Mouse (Mus musculus) liver, embryonic 16.5 days (tissue): ENCODE data around the gene Eif2b1. TPM values are rescaled to one million over a fixed set of nuclear protein-coding genes. Genes with fewer than 3 reads are reported as not detected.
A peak's percentile ranks its signal among the peaks of the same experiment; 100 is the strongest.
"Not testable (repeated sequence)": the region's sequence is repeated elsewhere in the genome, so short reads cannot be mapped to it uniquely, and the experiment has no call there.

Experiments
- ATAC-seq: fragments of 200-750 bp; cut with Nextera tagmentation; 2 replicates; pipeline ENCODE4 v1.8.0; 2017; ENCODE audit warnings: low read depth, mild to moderate bottlenecking, moderate number of reproducible peaks, moderate library complexity
- H3K27ac ChIP-seq: fragments of 300-500 bp; sonication (generic); 2 replicates; pipeline ENCODE4 v1.5.1; 2014; ENCODE audit warnings: mild to moderate bottlenecking, low read length
- H3K27me3 ChIP-seq: fragments of 300-500 bp; sonication (generic); 2 replicates; pipeline ENCODE4 v1.6.1; 2014; ENCODE audit warnings: low read depth, low read length, mixed read lengths; ENCODE audit not compliant: control insufficient read depth, insufficient read depth
- H3K36me3 ChIP-seq: fragments of 300-500 bp; sonication (generic); 2 replicates; pipeline ENCODE4 v1.6.1; 2014; ENCODE audit warnings: mild to moderate bottlenecking; ENCODE audit not compliant: control insufficient read depth, insufficient read depth
- H3K4me1 ChIP-seq: fragments of 300-500 bp; sonication (generic); 2 replicates; pipeline ENCODE4 v1.6.1; 2014; ENCODE audit warnings: low read depth, low read length, mixed read lengths; ENCODE audit not compliant: control insufficient read depth
- H3K4me2 ChIP-seq: fragments of 300-500 bp; sonication (generic); 2 replicates; pipeline ENCODE4 v1.6.1; 2014; ENCODE audit warnings: low read depth, low read length, mixed read lengths
- H3K4me3 ChIP-seq: fragments of 300-500 bp; sonication (generic); 2 replicates; pipeline ENCODE4 v1.5.1; 2014; ENCODE audit warnings: low read depth, mild to moderate bottlenecking, low read length
- H3K9ac ChIP-seq: fragments of 300-500 bp; sonication (generic); 2 replicates; pipeline ENCODE4 v1.6.1; 2014; ENCODE audit warnings: low read depth, low read length
- H3K9me3 ChIP-seq: fragments of 300-500 bp; sonication (generic); replicated peaks from 2 replicates; pipeline ENCODE4 v1.6.1; 2016; ENCODE audit warnings: low read length; ENCODE audit not compliant: control insufficient read depth
- WGBS: fragments of 180-500 bp; shearing (Covaris S2); extraction: QIAGEN DNeasy Blood & Tissue Kit; methylation state at CpG from one replicate; pipeline ENCODE4 v1.1.7; 2014; ENCODE audit not compliant: insufficient replicate concordance; 5-methylcytosine and 5-hydroxymethylcytosine counted together
- polyA plus RNA-seq: library from polyadenylated mRNA; unstranded; fragments of >200 nt; fragmentation: Nextera tagmentation; extraction: Ambion mirVana; gene quantifications from 2 replicates; pipeline ENCODE4 v1.2.1, GENCODE M21; 2015

Gene Eif2b1
- polyA plus RNA-seq, 1 experiment from 2014 or later = 33.0 TPM

DNA sequence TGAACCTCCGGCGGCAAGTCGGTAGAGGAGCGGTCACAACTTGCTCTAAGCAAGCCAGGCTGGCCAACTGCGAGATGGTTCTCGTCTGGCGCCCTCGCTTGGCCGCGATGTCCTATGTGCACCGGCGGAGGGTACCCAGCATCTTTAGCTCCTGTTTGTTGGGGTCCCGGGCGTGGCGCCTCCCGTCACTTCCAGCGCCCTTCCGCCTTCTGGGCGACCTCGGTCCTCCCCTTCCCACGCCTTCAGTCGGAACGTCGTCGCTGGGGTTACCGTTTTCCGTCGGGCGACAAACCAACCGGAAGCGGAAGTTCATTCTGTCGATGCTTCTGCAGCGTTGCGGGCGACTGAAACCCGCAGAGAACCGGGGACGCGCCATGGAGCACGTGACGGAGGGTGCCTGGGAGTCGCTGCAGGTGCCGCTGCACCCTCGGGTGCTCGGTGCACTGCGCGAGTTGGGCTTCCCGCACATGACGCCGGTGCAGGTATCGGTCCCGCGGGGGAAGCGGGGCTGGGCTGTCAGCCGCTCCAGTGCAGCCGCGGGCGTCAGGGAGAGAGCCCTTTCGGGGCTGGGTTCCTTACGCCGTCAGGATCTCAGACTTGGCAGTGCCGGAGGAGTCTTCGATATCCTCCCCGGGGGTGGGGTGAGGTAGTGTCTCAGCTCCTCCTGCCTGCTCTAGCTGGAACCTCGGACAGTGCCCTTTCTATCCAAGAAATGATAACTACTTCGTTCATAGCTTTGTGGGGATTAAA is 26.2 kb downstream of the Eif2b1 start, which contains the start of gene Ddx55:
Ddx55 (plus strand) TSS at position 307 of the 750 bp plus-strand sequence.
- H3K36me3 ChIP-seq = peaks cover 17% of the 10 kb centered on the region
- peak within 1 kb of the TSS; percentile 73 for H3K27ac ChIP-seq
- peak; percentile 82 for ATAC-seq
- under 1% methylated on average over 66 of the region's 66 CpGs for WGBS
- peaks cover 12% of the 10 kb centered on the region for H3K4me1 ChIP-seq
- H3K9me3 ChIP-seq = no peaks in the 10 kb centered on the region
- peak within 1 kb of the TSS; percentile 74 for H3K9ac ChIP-seq
- no peaks in the 10 kb centered on the region for H3K27me3 ChIP-seq
- peak within 1 kb of the TSS; percentile 83 for H3K4me3 ChIP-seq
- H3K4me2 ChIP-seq = peak within 1 kb of the TSS; percentile 91

DNA sequence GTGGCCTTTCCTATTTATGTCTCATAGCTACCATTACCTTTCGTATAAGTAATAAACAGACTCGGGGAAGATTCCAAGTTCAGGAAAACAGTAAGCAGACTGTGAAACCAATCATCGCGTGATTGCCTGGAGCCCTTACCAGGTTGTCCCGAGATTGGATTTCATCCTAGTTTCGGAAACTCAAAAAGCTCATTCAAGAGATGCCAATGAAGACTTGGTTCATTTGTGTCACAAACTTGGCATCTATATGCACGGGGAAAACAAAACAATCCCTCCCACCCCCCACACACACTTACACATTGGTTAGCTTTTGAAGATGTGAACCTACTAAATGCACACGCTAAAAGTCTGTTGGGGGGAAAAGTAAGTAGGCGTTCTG is 26.8 kb downstream of the Eif2b1 start:
- ATAC-seq = no peak
- Histone ChIP-seq H3K4me2 (peak overlapping the region; percentile 91), H3K9me3 (no peaks in the 10 kb centered on the region), H3K4me1 (peaks cover 12% of the 10 kb centered on the region), H3K4me3 (peak overlapping the region; percentile 83), H3K9ac (peak overlapping the region; percentile 74), H3K36me3 (peaks cover 21% of the 10 kb centered on the region), H3K27ac (peak overlapping the region; percentile 73), H3K27me3 (no peaks in the 10 kb centered on the region)
- 14% methylated on average over 9 of the region's 9 CpGs for WGBS

DNA sequence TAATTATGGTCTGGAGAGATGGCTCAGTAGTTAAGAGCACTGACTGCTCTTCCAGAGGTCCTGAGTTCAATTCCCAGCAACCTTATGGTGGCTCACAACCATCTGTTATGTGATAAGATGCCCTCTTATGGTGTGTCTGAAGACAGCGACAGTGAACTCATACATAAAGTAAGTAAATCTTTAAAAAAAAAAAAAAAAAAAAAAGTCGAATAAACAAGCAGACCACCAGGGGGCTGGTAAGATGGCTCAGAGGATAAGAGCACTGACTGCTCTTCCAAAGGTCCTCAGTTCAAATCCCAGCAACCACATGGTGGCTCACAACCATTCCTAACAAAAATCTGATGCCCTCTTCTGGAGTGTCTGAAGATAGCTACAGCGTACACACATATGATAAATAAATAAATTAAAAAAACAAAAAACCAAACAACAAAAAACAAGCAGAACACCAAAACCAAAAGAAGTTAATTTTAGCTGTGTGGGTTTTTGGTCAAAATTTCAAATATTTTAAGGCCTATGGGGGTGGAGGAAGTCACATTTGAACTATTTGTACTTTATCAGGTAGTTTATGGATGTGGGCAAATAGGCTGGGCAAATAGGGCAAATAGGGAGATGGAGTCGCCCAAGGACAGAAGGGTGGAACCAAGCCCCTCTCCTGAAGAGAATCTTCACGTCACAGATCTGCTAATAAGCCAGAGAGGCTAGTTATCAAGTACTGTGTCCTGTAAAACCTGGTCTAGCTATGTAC is 27.4 kb downstream of the Eif2b1 start:
- H3K4me3 ChIP-seq = peak overlapping the region; percentile 83
- not testable (repeated sequence) for H3K9me3 ChIP-seq, ATAC-seq, H3K27me3 ChIP-seq
- 28% methylated on average over 5 of the region's 5 CpGs for WGBS
- H3K27ac ChIP-seq = peak overlapping the region; percentile 73
- H3K4me1 ChIP-seq = peaks cover 12% of the 10 kb centered on the region
- H3K36me3 ChIP-seq = peaks cover 26% of the 10 kb centered on the region
- H3K9ac ChIP-seq = peak overlapping the region; percentile 74
- peak overlapping the region; percentile 91 for H3K4me2 ChIP-seq

DNA sequence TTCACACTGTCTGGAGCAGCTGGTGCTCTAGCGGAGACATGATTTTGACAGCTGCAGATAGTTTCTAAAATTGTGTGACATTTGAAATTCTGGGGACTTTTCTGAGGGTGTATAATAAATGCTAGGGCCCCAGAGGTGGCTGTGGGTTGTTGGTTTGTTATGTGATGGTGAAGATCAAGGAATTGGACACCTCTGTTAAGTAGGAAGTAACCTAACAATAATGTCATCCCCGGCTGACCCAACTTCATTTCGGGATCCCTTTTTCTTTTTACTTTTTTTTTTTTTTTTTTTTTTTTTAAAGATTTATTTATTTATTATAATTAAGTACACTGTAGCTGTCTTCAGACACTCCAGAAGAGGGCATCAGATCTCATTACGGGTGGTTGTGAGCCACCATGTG is 28.2 kb downstream of the Eif2b1 start:
- not testable (repeated sequence) for H3K9me3 ChIP-seq, H3K27me3 ChIP-seq, H3K27ac ChIP-seq, H3K4me2 ChIP-seq, H3K9ac ChIP-seq, ATAC-seq, H3K4me3 ChIP-seq
- Histone ChIP-seq H3K36me3 (peaks cover 33% of the 10 kb centered on the region), H3K4me1 (peaks cover 12% of the 10 kb centered on the region)
- WGBS = 84% methylated on average over 4 of the region's 4 CpGs

DNA sequence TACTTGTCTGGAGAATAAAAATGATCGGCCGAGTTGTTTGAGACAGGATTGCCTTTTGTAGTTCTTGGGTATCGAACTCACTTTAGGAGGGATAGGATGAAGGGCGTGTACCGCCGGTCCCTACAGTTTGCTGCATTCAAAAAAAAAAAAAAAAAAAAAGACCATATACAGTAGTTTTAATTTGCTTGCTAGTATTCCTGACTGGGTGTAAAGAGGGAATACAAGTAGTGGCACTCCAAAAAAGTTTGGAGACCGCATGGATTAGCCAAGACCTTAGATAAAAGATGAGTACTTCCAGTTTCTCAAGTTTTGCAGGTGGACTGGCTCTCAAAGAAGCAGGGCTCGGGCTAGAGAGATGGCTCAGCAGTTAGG is 37.3 kb downstream of the Eif2b1 start:
- no peaks in the 10 kb centered on the region for H3K9me3 ChIP-seq
- peak overlapping the region; percentile 64 for H3K4me2 ChIP-seq
- H3K27me3 ChIP-seq = no peaks in the 10 kb centered on the region
- peak overlapping the region; percentile 91 for H3K9ac ChIP-seq
- peak overlapping the region; percentile 91 for H3K27ac ChIP-seq
- H3K4me3 ChIP-seq = peak overlapping the region; percentile 96
- H3K36me3 ChIP-seq = peaks cover 34% of the 10 kb centered on the region
- H3K4me1 ChIP-seq = peaks cover 21% of the 10 kb centered on the region
- WGBS = 2% methylated on average over 8 of the region's 8 CpGs
- ATAC-seq = no peak

DNA sequence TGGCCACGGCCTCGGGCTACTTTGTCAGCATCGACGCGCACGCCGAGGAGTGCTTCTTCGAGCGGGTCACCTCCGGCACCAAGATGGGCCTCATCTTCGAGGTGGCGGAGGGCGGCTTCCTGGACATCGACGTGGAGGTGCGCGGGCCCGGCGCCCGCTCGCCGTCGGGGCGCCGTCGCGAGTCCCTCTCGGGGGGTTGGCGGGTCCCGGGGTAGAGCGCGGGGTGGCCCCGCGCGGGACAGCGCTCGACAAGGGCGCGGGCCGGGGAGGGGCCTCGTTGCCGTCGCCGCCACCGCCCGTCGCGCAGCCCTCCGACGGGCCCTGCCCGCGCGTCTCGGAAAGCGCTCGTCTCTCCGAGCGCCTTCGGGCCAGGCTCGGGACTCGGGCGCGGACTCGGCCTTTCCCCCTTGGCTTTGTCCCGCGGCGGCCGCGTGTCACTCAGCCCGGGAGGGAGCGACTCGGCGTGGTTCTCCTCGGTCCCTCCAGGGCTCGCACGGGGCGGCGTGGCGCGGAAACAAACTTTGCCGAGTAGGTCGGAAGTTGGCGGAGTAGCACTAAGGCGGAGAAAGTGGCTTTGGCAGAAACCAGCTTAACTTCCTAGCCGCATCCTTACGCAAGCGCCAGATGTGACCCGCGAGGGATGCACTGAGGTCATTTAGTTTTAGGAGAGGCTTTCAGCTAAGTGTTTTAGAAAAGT is 37.9 kb downstream of the Eif2b1 start:
- peaks cover 28% of the 10 kb centered on the region for H3K36me3 ChIP-seq
- peak; percentile 85 for ATAC-seq
- under 1% methylated on average over 76 of the region's 89 CpGs for WGBS

DNA sequence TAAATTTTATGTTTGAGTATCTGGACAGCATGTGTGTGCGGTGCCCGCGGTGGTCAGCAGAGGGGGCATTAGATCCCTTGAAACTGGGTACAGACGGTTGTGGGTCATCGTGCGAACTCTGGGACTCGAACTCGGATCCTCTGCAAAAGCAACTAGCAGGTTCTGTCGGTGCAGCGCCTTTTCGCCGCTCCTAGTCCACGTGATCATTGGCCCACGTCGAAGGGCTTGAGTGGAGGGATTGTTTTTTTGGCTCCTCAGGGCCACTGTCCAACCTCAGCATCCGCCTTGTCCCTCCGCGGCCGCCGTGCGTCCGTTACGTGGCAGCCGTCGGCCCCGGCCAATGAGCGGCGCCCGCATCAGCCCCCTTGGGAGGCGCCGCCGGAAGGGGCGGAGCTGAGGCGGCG is 38.5 kb downstream of the Eif2b1 start, which contains the start of gene Tmed2:
Tmed2 (plus strand) TSS at position 313 of the 404 bp plus-strand sequence.
- under 1% methylated on average over 35 of the region's 35 CpGs for WGBS
- no peaks in the 10 kb centered on the region for H3K27me3 ChIP-seq
- peaks cover 21% of the 10 kb centered on the region for H3K4me1 ChIP-seq
- peak; percentile 95 for ATAC-seq
- H3K4me2 ChIP-seq = peak within 1 kb of the TSS; percentile 82
- peaks cover 22% of the 10 kb centered on the region for H3K36me3 ChIP-seq
- peak within 1 kb of the TSS; percentile 96 for H3K4me3 ChIP-seq
- peak within 1 kb of the TSS; percentile 91 for H3K9ac ChIP-seq
- peak within 1 kb of the TSS; percentile 91 for H3K27ac ChIP-seq
- no peaks in the 10 kb centered on the region for H3K9me3 ChIP-seq

More for the DNA sequence above, 37.9 kb downstream of the Eif2b1 start:
- Histone ChIP-seq H3K4me2 (peak overlapping the region; percentile 64), H3K27me3 (no peaks in the 10 kb centered on the region), H3K9me3 (no peaks in the 10 kb centered on the region), H3K9ac (peak overlapping the region; percentile 91), H3K4me1 (peaks cover 21% of the 10 kb centered on the region), H3K27ac (peak overlapping the region; percentile 91), H3K4me3 (peak overlapping the region; percentile 96)

DNA sequence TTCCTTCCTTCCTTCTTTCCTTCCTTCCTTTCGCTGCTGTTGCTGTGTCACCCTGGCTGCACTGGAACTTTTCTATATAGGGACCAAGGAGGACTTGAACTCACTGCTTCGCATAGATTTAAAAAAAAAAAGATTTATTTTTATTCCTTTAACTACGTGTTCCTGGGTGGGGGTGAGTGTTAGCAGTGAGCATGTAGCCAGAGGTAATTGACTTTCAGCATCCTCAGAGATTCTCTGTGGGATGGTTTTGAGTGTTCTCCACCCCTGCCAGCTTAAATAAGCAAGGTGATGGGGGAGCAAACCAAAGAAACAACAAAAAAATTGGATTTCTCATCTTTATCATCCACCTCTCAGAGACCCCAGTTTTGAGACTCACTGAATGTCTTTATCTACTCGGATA is 39.0 kb downstream of the Eif2b1 start:
- Histone ChIP-seq H3K4me1 (peaks cover 22% of the 10 kb centered on the region), H3K36me3 (peaks cover 17% of the 10 kb centered on the region), H3K4me2 (peak overlapping the region; percentile 82), H3K4me3 (peak overlapping the region; percentile 96), H3K27ac (peak overlapping the region; percentile 91), H3K27me3 (no peaks in the 10 kb centered on the region), H3K9ac (peak overlapping the region; percentile 67), H3K9me3 (no peaks in the 10 kb centered on the region)
- ATAC-seq = no peak
- 60% methylated on average over 4 of the region's 4 CpGs for WGBS
